10 mouse cellular contexts compared by ENCODE assay signal in the genomic region with DNA sequence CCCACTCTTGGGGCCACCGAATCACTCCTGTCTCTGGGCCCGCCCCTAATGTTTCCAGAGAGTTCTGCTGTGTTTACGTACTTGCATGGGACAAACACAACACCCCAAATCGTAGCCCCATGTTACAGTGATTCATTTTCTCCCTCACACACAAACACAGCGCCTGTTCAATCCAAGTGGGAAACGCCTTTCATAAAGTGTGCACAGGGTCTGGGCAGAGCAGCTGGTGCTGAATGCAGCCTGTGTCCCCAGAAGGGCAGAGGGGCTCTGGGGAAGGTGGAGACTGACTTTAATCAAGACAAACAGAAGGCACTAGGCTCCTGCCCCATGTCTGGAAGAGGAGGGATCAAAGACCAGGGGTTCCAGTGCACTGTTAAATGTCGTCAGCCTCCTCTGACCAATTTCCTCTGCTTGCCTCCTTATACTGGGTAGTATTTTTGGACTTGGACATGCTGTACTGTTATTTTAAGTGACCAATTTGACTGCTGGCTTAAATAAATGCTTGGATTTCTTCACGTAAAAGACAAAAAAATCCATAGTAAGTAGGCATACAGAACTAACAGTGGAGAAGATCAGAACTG. TPM values are rescaled to one million over a fixed set of nuclear protein-coding genes. Genes with fewer than 3 reads are reported as not detected.
A peak's percentile ranks its signal among the peaks of the same experiment; 100 is the strongest.
DNase-seq lines count a peak whose midpoint lies in the region; ATAC-seq lines count a peak whose summit lies in the region.
"Had no signal": no experiment of that assay in that cellular context is flagged by ENCODE, and none has a peak within 500 bp of the region (broad histone marks: within the 10 kb centered on the region; RNA-seq: fewer than 3 reads in every experiment).

No protein-coding gene starts in this region.

- H3K27me3 ChIP-seq in kidney, embryonic 15.5 days: no peaks in the 10 kb centered on the region; the same call in 1 of the 2 replicates
- no peaks in the 10 kb centered on the region for H3K27me3 ChIP-seq in embryonic facial prominence, embryonic 12.5 days
- no peaks in the 10 kb centered on the region for H3K27me3 ChIP-seq in heart, embryonic 15.5 days
- H3K27me3 ChIP-seq in midbrain, embryonic 13.5 days: 0 out of 2 replicates have a peak, but pooled peaks cover 4% of the 10 kb centered on the region

- 60% methylated on average over 8 of the region's 8 CpGs for WGBS in kidney, embryonic 15.5 days
- WGBS in embryonic facial prominence, embryonic 12.5 days: 43% methylated on average over 8 of the region's 8 CpGs
- 51% methylated on average over 8 of the region's 8 CpGs for WGBS in heart, embryonic 15.5 days
- 69% methylated on average over 8 of the region's 8 CpGs for WGBS in midbrain, embryonic 13.5 days

- no peak overlapping the region for H3K9ac ChIP-seq in kidney, embryonic 15.5 days
- no peak overlapping the region for H3K9ac ChIP-seq in embryonic facial prominence, embryonic 12.5 days
- peak overlapping the region; percentile 15; the same call in 1 of the 2 replicates for H3K9ac ChIP-seq in heart, embryonic 15.5 days
- no peak overlapping the region for H3K9ac ChIP-seq in midbrain, embryonic 13.5 days (replicated peaks)

- no peaks in the 10 kb centered on the region for H3K36me3 ChIP-seq in kidney, embryonic 15.5 days
- no peaks in the 10 kb centered on the region for H3K36me3 ChIP-seq in embryonic facial prominence, embryonic 12.5 days
- no peaks in the 10 kb centered on the region for H3K36me3 ChIP-seq in heart, embryonic 15.5 days
- no peaks in the 10 kb centered on the region for H3K36me3 ChIP-seq in midbrain, embryonic 13.5 days

- H3K27ac ChIP-seq in kidney, embryonic 15.5 days: 0 out of 2 replicates have a peak overlapping the region, but pooled peaks have one; percentile 3
- H3K27ac ChIP-seq in embryonic facial prominence, embryonic 12.5 days: peak overlapping the region; percentile 63
- peak overlapping the region; percentile 61; the same call in 1 of the 2 replicates for H3K27ac ChIP-seq in heart, embryonic 15.5 days
- no peak overlapping the region for H3K27ac ChIP-seq in midbrain, embryonic 13.5 days

- H3K4me3 ChIP-seq in kidney, embryonic 15.5 days (replicated peaks): no peak overlapping the region
- no peak overlapping the region for H3K4me3 ChIP-seq in embryonic facial prominence, embryonic 12.5 days
- H3K4me3 ChIP-seq in heart, embryonic 15.5 days: peak overlapping the region; percentile 40; the same call in 1 of the 2 replicates
- H3K4me3 ChIP-seq in midbrain, embryonic 13.5 days (replicated peaks): no peak overlapping the region
- H3K4me3 ChIP-seq: myocyte had no signal

- H3K4me2 ChIP-seq in kidney, embryonic 15.5 days: peak overlapping the region; percentile 45
- H3K4me2 ChIP-seq in embryonic facial prominence, embryonic 12.5 days (replicated peaks): peak overlapping the region; percentile 35
- peak overlapping the region; percentile 62 for H3K4me2 ChIP-seq in heart, embryonic 15.5 days
- H3K4me2 ChIP-seq in midbrain, embryonic 13.5 days (replicated peaks): no peak overlapping the region

- no peak for ATAC-seq in kidney, embryonic 15.5 days (replicated peaks; ENCODE audit: low FRiP score)
- no peak for ATAC-seq in embryonic facial prominence, embryonic 12.5 days (ENCODE audit: insufficient number of reproducible peaks, insufficient read depth, low FRiP score, low TSS enrichment)
- no peak for ATAC-seq in heart, embryonic 15.5 days (replicated peaks; ENCODE audit: insufficient number of reproducible peaks, insufficient read depth, low FRiP score, low read depth)
- peak; percentile 56 for ATAC-seq in midbrain, embryonic 13.5 days

- no peaks in the 10 kb centered on the region for H3K9me3 ChIP-seq in kidney, embryonic 15.5 days (replicated peaks)
- H3K9me3 ChIP-seq in embryonic facial prominence, embryonic 12.5 days: no peaks in the 10 kb centered on the region
- H3K9me3 ChIP-seq in heart, embryonic 15.5 days (replicated peaks): no peaks in the 10 kb centered on the region
- no peaks in the 10 kb centered on the region for H3K9me3 ChIP-seq in midbrain, embryonic 13.5 days

- H3K4me1 ChIP-seq in kidney, embryonic 15.5 days: no peaks in the 10 kb centered on the region
- H3K4me1 ChIP-seq in embryonic facial prominence, embryonic 12.5 days: peaks cover 18% of the 10 kb centered on the region
- H3K4me1 ChIP-seq in heart, embryonic 15.5 days (replicated peaks): peaks cover 16% of the 10 kb centered on the region
- H3K4me1 ChIP-seq in midbrain, embryonic 13.5 days (replicated peaks): peaks cover 18% of the 10 kb centered on the region; the same call in 1 of the 2 replicates

- DNase-seq in kidney, adult 18-20 months: no peak
- DNase-seq in spleen, postnatal 10 days (ENCODE audit: low spot score in 2 of 2): no peak
- no peak for DNase-seq in natural killer cell, adult 2 months (ENCODE audit: low spot score in 2 of 2)
- DNase-seq: adrenal gland, postnatal 36 days; kidney, adult 9 months had no signal

RNA-seq across cellular contexts. Expression of a gene that starts 0.7 kb away (rescaled TPM):
- polyA plus RNA-seq in kidney, embryonic 15.5 days (2015; fragmentation: Nextera tagmentation; extraction: Ambion mirVana): 3.8 and 4.0 TPM in 2 replicates
- 3.1 and 3.7 TPM in 2 replicates for polyA plus RNA-seq in embryonic facial prominence, embryonic 12.5 days (2016; fragmentation: Nextera tagmentation; extraction: Ambion mirVana)
- polyA plus RNA-seq in heart, embryonic 15.5 days (2015; fragmentation: Nextera tagmentation; extraction: Ambion mirVana): 4.7 and 8.6 TPM in 2 replicates
- polyA plus RNA-seq in midbrain, embryonic 13.5 days (2015; fragmentation: Nextera tagmentation; extraction: Ambion mirVana): 0.74 and 0.88 TPM in 2 replicates

RNA-seq across cellular contexts. Expression of a gene that starts 48.5 kb away (rescaled TPM):
- polyA plus RNA-seq in kidney, embryonic 15.5 days (2015; fragmentation: Nextera tagmentation; extraction: Ambion mirVana): 0.17 TPM in 1 of 2 replicates, not detected in the other
- 0.36 and 1.0 TPM in 2 replicates for polyA plus RNA-seq in embryonic facial prominence, embryonic 12.5 days (2016; fragmentation: Nextera tagmentation; extraction: Ambion mirVana)
- polyA plus RNA-seq in heart, embryonic 15.5 days (2015; fragmentation: Nextera tagmentation; extraction: Ambion mirVana): 1.8 and 1.9 TPM in 2 replicates
- polyA plus RNA-seq in midbrain, embryonic 13.5 days (2015; fragmentation: Nextera tagmentation; extraction: Ambion mirVana): 0.26 and 0.89 TPM in 2 replicates
